Mouse (Mus musculus) myocyte (in vitro differentiated cells): ENCODE measurements around the gene Ipcef1.

Experiments
- MYOG ChIP-seq, 3 experiments: IDR thresholded peaks; one replicate each; pipeline ENCODE4 v1.6.1; 2011; ENCODE audit warnings: control low read depth in 2 of 3, low read depth in 2 of 3, mild to moderate bottlenecking in 2 of 3; ENCODE audit not compliant: insufficient read length in 2 of 3, control insufficient read depth in 1 of 3, insufficient read depth in 1 of 3
- POLR2A ChIP-seq: IDR thresholded peaks from one replicate; pipeline ENCODE4 v1.6.1; 2011; ENCODE audit warnings: low read depth, mild to moderate bottlenecking, control low read depth, moderate library complexity; ENCODE audit not compliant: insufficient read length
- REST ChIP-seq: IDR thresholded peaks from one replicate; pipeline ENCODE4 v1.6.1; 2011; ENCODE audit warnings: mild to moderate bottlenecking, control low read depth, moderate library complexity; ENCODE audit not compliant: insufficient read depth, insufficient read length
- SRF ChIP-seq: IDR thresholded peaks from one replicate; pipeline ENCODE4 v1.6.1; 2011; ENCODE audit warnings: low read depth; ENCODE audit not compliant: control insufficient read depth, insufficient read length

DNA sequence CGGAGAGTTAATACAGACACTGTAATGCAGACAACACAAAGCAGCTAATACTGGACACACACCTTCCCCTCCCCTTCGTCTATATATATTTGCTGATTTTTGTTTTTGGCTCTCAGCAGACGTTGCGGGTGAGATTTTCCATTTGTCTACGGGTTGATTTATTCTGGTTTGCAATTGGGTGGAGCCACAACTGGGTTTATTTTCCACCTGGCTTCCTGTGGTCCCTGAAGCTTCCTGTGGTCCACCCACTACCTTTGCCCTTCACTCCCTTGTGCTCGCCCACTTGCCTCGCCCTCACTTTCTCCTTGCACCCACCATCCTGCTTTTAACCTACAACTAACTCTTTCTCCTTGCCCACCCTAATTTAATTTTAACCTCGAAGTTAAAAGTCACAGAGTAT is 41.7 kb downstream of the Ipcef1 start:
- TF ChIP-seq REST (no peak), POLR2A (no peak), SRF (no peak), MYOG (IDR thresholded peaks at IDR 0.05; ENCODE audit: control insufficient read depth in 1 of 3, insufficient read depth in 1 of 3, insufficient read length in 2 of 3, low read depth in 2 of 3) (no peak)
